Mouse (Mus musculus) limb, embryonic 15.5 days (tissue): ENCODE measurements around the gene Fbln2. TPM values are rescaled to one million over a fixed set of nuclear protein-coding genes. Genes with fewer than 3 reads are reported as not detected.

Experiments
- ATAC-seq: fragments of 200-750 bp; cut with Nextera tagmentation; 2 replicates; pipeline ENCODE4 v1.8.0; 2017; ENCODE audit warnings: low read depth, moderate TSS enrichment; ENCODE audit not compliant: insufficient number of reproducible peaks, low FRiP score, low TSS enrichment
- H3K27ac ChIP-seq: fragments of 300-500 bp; sonication (generic); 2 replicates; pipeline ENCODE4 v1.5.1; 2015; ENCODE audit warnings: moderate library complexity, mild to moderate bottlenecking, inconsistent platforms
- H3K27me3 ChIP-seq: fragments of 300-500 bp; sonication (generic); 2 replicates; pipeline ENCODE4 v1.6.1; 2015; ENCODE audit warnings: inconsistent platforms
- H3K36me3 ChIP-seq: fragments of 300-500 bp; sonication (generic); 2 replicates; pipeline ENCODE4 v1.6.1; 2015; ENCODE audit warnings: inconsistent platforms
- H3K4me1 ChIP-seq: fragments of 300-500 bp; sonication (generic); 2 replicates; pipeline ENCODE4 v1.6.1; 2015; ENCODE audit warnings: inconsistent platforms
- H3K4me2 ChIP-seq: fragments of 300-500 bp; sonication (generic); 2 replicates; pipeline ENCODE4 v1.6.1; 2015; ENCODE audit warnings: mild to moderate bottlenecking, inconsistent platforms
- H3K4me3 ChIP-seq: fragments of 300-500 bp; sonication (generic); 2 replicates; pipeline ENCODE4 v1.5.1; 2015; ENCODE audit warnings: mild to moderate bottlenecking, inconsistent platforms
- H3K9ac ChIP-seq: fragments of 300-500 bp; sonication (generic); 2 replicates; pipeline ENCODE4 v1.6.1; 2015; ENCODE audit warnings: inconsistent platforms
- H3K9me3 ChIP-seq: fragments of 300-500 bp; sonication (generic); 2 replicates; pipeline ENCODE4 v1.6.1; 2016; ENCODE audit warnings: inconsistent platforms
- WGBS: fragments of 180-500 bp; shearing (Covaris S2); methylation state at CpG from one replicate; pipeline ENCODE4 v1.1.7; 2015; 5-methylcytosine and 5-hydroxymethylcytosine counted together
- polyA plus RNA-seq: library from polyadenylated mRNA; unstranded; fragments of >200 nt; fragmentation: Nextera tagmentation; extraction: Ambion mirVana; gene quantifications from 2 replicates; pipeline ENCODE4 v1.2.1, GENCODE M21; 2015

The Fbln2 gene
- polyA plus RNA-seq, 1 experiment from 2014 or later = 297 TPM

GRCm38 (mm10) chr6:91300079-91300478 is 87.8 kb downstream of the Fbln2 start:
- H3K4me3 ChIP-seq = no peak overlapping the region
- 46% methylated on average over 3 of the region's 3 CpGs for WGBS

GRCm38 (mm10) chr6:91301839-91302238 is 89.6 kb downstream of the Fbln2 start:
- ATAC-seq = no peak
- Histone ChIP-seq H3K27ac (no peak overlapping the region), H3K9me3 (no peaks in the 10 kb centered on the region), H3K4me2 (no peak overlapping the region), H3K4me1 (no peaks in the 10 kb centered on the region), H3K9ac (no peak overlapping the region), H3K4me3 (no peak overlapping the region), H3K36me3 (no peaks in the 10 kb centered on the region), H3K27me3 (peaks cover 11% of the 10 kb centered on the region)
- 54% methylated on average over 1 of the region's 1 CpGs for WGBS

More at GRCm38 (mm10) chr6:91300079-91300478, 87.8 kb downstream of the Fbln2 start:
- Histone ChIP-seq H3K27ac (no peak overlapping the region), H3K4me1 (no peaks in the 10 kb centered on the region), H3K9me3 (no peaks in the 10 kb centered on the region), H3K9ac (no peak overlapping the region), H3K36me3 (no peaks in the 10 kb centered on the region), H3K27me3 (peaks cover 11% of the 10 kb centered on the region), H3K4me2 (no peak overlapping the region)
- ATAC-seq = no peak

GRCm38 (mm10) chr6:91302337-91302736 is 90.1 kb downstream of the Fbln2 start:
- no peak for ATAC-seq

GRCm38 (mm10) chr6:91304172-91304571 is 91.9 kb downstream of the Fbln2 start:
- no peak overlapping the region for H3K4me3 ChIP-seq
- no peak overlapping the region for H3K9ac ChIP-seq
- no peaks in the 10 kb centered on the region for H3K9me3 ChIP-seq
- no peak overlapping the region for H3K4me2 ChIP-seq
- WGBS = 66% methylated on average over 4 of the region's 4 CpGs
- H3K4me1 ChIP-seq = no peaks in the 10 kb centered on the region
- H3K27ac ChIP-seq = no peak overlapping the region
- H3K36me3 ChIP-seq = no peaks in the 10 kb centered on the region
- H3K27me3 ChIP-seq = no peaks in the 10 kb centered on the region
- no peak for ATAC-seq

More at GRCm38 (mm10) chr6:91302337-91302736, 90.1 kb downstream of the Fbln2 start:
- no peak overlapping the region for H3K9ac ChIP-seq
- peaks cover 6% of the 10 kb centered on the region; the same call in 1 of the 2 replicates for H3K27me3 ChIP-seq
- no peaks in the 10 kb centered on the region for H3K9me3 ChIP-seq
- H3K36me3 ChIP-seq = no peaks in the 10 kb centered on the region
- no peak overlapping the region for H3K27ac ChIP-seq
- no peak overlapping the region for H3K4me2 ChIP-seq
- 69% methylated on average over 3 of the region's 3 CpGs for WGBS
- H3K4me1 ChIP-seq = no peaks in the 10 kb centered on the region
- H3K4me3 ChIP-seq = no peak overlapping the region

GRCm38 (mm10) chr6:91307972-91308371 is 95.7 kb downstream of the Fbln2 start:
- no peak for ATAC-seq
- Histone ChIP-seq H3K27me3 (no peaks in the 10 kb centered on the region), H3K4me1 (no peaks in the 10 kb centered on the region), H3K9me3 (no peaks in the 10 kb centered on the region), H3K4me3 (no peak overlapping the region), H3K9ac (no peak overlapping the region), H3K36me3 (no peaks in the 10 kb centered on the region), H3K4me2 (no peak overlapping the region), H3K27ac (no peak overlapping the region)
- WGBS = 48% methylated on average over 1 of the region's 1 CpGs

GRCm38 (mm10) chr6:91311204-91311603 is 98.9 kb downstream of the Fbln2 start:
- no peak overlapping the region for H3K4me2 ChIP-seq
- no peaks in the 10 kb centered on the region for H3K27me3 ChIP-seq
- H3K27ac ChIP-seq = no peak overlapping the region
- no peaks in the 10 kb centered on the region for H3K9me3 ChIP-seq
- H3K4me1 ChIP-seq = no peaks in the 10 kb centered on the region
- no peak for ATAC-seq
- WGBS = 74% methylated on average over 5 of the region's 5 CpGs
- no peaks in the 10 kb centered on the region for H3K36me3 ChIP-seq
- no peak overlapping the region for H3K9ac ChIP-seq
- no peak overlapping the region for H3K4me3 ChIP-seq

- WGBS = 43% methylated on average over 9 of the region's 9 CpGs
These were observed 100.2 kb downstream of the Fbln2 start for GRCm38 (mm10) chr6:91312491-91312890.

More at GRCm38 (mm10) chr6:91312491-91312890, 100.2 kb downstream of the Fbln2 start:
- H3K4me1 ChIP-seq = no peaks in the 10 kb centered on the region
- no peak overlapping the region for H3K4me3 ChIP-seq
- H3K4me2 ChIP-seq = no peak overlapping the region
- ATAC-seq = no peak
- H3K9me3 ChIP-seq = no peaks in the 10 kb centered on the region
- H3K27me3 ChIP-seq = no peaks in the 10 kb centered on the region
- no peaks in the 10 kb centered on the region for H3K36me3 ChIP-seq
- H3K27ac ChIP-seq = no peak overlapping the region
- H3K9ac ChIP-seq = no peak overlapping the region

Other genes starting within 250 kb of the Fbln2 start
- gene Iqsec1, start 223.8 kb upstream of the Fbln2 start, polyA plus RNA-seq = 11.4 and 11.6 TPM in 2 replicates
- gene Nup210, start 95.6 kb upstream of the Fbln2 start, polyA plus RNA-seq = 11.3 and 11.6 TPM in 2 replicates
- 13.5 and 13.9 TPM in 2 replicates for gene Hdac11, start 55.8 kb upstream of the Fbln2 start, polyA plus RNA-seq
- 4.1 and 4.5 TPM in 2 replicates for gene Wnt7a, start 198.9 kb downstream of the Fbln2 start, polyA plus RNA-seq